Mouse (Mus musculus) thymus, postnatal 10 days (tissue): Measurements from ENCODE around the gene Tmem131l.

Experiments
- DNase-seq, 2 experiments: peaks; one replicate each; pipeline ENCODE4 v3.0.0; 2021; ENCODE audit warnings: low spot score in 2 of 2

Tmem131l gene

DNA sequence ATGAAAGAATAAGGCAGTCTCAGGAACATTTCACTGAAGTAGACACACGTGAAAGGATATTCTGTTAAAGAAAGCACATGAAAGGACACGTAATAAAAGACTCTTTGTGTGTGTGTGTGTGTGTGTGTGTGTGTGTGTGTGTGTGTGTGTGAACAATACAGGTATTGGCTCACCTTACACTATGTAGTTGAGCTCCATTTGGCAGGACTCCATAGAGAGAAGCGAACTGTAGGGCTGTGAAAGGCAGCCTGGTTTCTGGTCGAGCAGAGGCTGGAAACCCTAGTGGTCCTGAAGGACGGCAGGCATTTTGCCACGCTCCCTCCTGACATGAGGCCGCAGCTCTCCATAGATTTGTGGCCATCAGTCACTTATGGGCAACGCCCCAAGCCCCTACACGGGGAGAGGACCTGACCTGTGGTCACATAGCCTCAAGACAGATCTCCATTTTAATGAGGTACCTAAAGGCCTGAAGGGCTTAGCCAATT lies 175.9 kb downstream of the Tmem131l start:
- no peak for DNase-seq

DNA sequence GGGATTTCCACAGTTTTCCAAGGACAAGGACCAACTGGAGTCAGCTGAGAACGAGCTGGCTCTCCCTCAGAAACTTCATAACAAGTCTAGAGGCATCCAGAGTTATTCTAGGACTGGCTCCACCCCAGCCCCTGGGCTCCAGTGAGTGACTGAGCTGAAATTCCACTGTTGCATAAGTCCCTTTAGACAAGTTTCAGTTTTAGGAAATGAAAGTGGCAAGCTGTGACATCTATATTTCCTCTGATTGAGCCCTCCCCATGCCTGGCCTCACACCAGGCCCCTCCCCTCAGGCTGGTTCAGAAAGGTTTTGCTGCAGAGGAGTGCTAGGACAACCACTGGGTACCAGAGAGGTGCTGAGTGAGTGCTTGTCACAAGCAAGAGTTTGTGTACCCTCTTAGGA lies 177.0 kb downstream of the Tmem131l start:
- no peak for DNase-seq

DNA sequence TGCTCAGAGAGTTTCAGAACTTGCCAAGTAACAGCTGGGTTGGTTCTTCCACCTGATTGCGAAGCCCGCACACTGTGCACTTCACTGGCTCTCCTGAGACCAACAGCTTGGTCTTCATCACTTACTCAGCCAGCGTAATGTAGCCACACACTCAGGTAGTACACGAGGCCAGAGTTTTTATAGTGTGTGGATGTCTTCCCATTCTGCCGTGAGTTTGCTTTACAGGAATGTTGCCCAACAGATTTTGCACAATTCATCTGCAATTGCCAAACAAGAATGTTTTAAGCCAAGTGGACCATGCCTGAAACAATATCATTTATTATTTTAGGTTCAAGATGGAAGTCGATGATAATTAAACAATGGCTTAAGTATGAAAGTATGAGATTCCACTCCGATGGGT lies 180.4 kb downstream of the Tmem131l start:
- DNase-seq = no peak

DNA sequence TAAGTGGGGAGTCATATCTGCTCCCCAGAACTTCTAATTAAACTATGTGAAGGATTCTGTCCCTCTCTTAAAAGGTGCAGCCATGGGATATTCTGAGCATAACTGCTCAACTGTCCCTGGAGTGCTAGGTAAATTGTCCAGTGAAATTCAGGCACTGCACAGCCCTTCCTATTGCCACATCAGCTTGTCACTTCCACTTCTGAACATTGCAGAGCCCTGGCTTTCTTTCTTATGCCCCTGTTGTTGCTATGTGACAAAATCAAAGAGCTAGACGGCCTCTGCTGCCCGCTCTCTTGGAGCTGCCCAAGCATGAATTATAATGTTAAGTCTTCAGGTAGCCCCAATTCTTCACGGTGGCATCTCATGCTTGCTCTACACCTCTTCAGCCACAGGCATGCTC lies 180.9 kb downstream of the Tmem131l start:
- no peak for DNase-seq

DNA sequence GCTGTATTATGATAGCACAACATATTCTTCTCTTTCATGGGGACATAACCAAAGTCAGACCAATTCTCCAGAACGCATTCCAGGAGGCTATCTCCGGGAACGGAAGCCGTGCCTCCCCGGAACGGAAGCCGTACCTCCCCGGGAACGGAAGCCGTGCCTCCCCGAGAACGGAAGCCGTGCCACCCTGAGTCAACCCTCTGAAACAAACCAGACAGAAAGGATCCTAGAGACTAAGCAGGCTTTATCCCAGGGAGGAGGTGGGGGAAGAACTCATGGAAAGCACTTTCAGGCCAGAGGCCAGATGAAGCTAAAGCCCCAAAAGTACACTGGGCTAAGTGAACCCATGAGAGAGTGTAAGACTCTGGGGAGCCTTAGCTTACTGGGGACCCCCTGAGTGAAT lies 182.4 kb downstream of the Tmem131l start:
- DNase-seq = no peak

DNA sequence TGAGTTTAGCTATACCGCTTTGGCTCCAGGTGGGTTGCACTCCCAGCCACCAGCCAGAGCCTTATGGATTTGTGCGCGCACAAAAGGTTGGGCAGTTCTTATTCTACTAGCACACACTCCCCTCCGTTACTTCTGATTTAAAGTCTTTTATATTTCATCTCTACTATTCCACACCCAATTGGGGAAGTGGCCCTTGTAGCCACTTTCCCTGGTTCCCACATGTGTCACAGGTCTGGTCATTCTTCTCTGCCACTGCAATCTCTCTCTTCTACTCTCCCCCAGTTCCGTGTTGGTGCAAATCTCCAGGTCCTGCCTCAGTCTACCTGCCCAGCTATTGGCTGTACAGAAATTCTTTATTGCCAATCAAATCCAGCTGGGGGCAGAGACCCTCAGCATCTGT lies 184.3 kb downstream of the Tmem131l start:
- DNase-seq = no peak

DNA sequence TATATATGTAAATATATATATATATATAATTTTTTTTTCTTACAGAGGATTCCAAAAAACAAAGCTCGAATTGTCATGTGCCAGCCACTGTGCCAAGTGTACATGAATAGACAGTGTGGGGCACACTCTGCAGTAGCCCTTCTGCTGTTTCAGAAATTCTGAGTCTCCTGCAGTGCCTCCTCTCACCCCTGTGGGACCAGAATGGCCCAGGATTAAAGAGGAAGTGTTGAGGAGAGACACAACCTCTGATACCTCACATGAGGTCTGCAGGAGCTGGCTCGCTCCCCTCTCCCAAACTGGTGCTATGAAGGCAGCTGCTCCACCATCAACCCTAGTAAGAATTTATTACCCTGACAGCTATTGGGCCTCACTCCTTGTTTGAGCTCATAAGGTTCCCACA lies 190.6 kb downstream of the Tmem131l start:
- DNase-seq = no peak
